Mouse (Mus musculus): ENCODE measurements around the gene Cckbr.
A peak's percentile ranks its signal among the peaks of the same experiment; 100 is the strongest.

Gene Cckbr

DNA sequence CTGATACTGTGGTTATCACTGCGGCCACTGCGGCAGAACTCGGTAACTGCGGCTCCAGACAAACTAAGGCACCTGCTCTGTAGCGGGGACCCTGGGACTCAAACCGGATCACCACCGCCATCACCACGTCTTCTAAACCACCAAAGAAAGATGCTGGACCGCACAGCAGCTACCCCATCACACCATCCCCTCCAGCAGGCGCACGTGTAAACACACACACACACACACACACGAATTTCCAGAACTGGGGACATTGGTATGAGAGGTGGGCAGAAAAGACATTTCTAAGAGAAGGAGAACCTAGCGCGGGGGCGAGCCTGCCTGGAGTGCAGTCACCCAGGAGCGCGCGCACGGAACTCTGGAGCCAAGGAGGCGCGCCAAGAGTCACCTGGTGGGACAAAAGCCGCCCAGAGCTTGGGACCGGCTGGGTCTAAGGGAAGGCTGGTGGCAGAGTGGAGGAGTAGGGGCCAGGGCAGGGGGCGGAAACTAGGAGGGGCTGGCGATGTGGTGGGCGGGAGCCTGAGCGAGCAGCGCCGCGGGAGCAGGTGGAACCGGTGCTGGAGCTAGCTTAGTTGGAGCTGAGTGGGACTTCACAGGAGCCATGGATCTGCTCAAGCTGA, at the start of gene Cckbr:
Gene Cckbr, plus strand, starts transcription at position 308 of the 620 bp plus-strand sequence.
- DNase-seq, result no peak

DNA sequence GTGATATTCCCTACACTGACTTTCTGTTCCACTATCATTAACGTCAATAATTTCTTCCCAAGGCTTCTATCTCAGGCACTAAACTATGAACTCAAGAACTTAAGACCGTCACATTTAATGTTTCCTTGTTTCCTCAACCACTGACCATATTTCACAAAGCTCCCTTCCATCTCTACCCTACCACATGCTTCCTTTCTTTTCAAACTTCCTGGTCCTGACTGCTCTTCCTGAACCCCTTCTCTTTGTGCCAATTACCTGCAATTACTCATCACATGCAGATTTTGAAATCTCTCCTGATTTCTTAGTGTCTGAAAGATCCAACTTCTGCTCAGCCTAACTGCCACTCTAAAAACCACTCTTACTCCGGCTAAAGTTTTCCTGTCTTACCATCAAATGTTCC, 45.2 kb upstream of the Cckbr start:
- DNase-seq, result no peak

DNA sequence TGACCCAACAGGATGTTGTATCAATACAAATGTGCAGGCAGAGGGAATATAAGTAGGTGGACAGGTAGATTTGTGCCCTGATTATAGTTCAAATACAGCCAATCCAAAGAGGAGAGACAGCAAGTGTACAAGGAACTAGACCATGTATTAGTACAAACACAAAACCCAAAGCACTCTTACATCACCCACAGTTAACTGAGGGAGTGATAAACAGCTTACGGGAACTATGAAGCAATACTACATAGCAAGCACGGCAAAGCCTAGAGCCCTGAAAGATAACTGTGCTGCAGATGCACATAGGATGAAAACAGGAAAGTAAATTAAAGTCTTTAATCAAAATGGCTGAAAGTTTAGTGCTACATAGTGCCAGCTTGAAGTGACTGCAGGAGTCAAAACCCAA, 37.8 kb upstream of the Cckbr start:
- no peak for DNase-seq

DNA sequence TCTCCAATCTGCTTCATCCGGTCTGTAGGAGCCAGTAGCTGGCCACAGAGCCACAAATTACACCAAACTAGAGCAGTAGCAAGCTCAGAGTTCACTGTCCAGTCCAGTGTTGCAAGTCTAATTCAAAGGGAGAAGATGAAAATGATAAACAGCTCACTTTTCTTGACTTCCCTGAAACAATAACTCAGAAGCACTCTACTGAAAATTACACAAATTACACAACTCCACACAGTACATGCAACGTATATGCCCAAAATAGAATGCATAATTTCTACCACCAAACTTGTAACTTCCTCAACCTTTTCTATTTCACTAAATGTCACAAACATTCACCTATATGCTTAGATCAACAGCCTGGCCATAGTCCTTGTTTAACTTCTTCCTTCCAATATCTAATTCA, 35.3 kb upstream of the Cckbr start:
- DNase-seq, result no peak

DNA sequence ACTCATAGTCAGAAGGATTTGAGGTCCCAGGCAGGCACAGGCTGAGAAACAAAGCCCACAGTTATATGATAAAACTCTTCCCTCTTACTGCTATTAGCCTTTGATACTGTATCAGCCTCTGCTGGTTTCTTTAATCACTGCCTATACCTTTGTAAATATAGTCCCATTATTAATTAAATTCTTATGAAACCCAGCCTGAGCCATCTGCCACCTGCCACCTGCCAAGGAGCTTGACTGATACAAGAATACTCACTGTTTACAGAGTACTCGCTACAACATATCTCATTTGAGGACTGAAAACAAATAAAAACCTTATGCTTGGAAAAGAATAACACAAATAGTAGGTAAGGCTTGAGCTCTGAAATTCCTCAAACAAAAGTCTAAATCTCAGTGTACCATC, 30.9 kb upstream of the Cckbr start:
- peak; percentile 61 for DNase-seq

DNA sequence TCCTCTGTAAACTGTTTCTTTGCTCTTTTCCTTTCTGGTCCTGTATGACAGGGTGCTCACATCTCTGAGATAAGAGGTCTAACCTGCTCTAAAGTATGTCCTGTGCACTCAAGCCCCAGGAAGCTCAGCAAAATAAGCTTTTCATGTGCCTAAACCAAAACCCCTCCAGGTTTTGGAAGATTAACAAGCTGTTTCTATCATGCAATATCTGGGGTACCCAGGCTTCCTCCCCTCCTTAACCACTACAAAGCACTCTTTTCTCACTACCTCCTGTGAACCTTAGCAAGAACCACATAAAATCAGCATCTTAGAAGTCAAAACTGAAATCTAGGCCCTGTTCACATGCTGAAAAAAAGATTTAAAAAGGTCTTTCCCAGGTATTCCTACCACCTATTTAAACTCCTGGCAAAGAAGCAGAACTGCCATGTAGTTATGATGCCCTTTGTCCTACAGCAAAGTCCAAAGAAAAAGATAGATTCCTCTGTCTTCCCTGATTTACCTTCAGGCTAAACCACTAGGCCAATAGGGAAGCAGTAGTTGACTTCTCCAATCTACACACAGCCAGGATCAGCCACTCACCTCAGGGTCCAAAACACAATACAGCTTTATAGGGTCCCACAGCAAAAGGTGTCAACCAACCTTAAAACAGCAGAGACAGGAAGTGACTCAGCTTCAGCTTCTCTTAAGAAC, 30.3 kb upstream of the Cckbr start:
- DNase-seq, result no peak

DNA sequence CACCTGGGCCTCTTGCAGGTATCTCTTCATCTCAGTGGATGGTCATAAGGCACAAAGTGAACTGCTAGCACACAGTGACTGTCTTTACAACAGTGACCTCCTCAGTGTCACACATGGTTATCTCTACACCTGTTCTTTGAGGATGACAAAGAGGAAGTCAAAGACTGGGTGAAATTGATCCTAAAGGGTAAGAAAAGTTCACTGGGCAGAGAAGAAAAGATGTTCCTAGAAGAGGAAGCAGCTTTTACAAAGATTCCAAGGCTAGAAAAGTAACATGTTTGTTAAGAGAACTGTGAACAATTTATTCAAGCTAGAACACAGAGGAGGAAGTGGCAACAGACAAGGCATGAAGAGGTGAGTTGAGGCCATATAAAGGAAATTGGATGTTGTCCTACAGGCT, 29.4 kb upstream of the Cckbr start:
- DNase-seq, result no peak

DNA sequence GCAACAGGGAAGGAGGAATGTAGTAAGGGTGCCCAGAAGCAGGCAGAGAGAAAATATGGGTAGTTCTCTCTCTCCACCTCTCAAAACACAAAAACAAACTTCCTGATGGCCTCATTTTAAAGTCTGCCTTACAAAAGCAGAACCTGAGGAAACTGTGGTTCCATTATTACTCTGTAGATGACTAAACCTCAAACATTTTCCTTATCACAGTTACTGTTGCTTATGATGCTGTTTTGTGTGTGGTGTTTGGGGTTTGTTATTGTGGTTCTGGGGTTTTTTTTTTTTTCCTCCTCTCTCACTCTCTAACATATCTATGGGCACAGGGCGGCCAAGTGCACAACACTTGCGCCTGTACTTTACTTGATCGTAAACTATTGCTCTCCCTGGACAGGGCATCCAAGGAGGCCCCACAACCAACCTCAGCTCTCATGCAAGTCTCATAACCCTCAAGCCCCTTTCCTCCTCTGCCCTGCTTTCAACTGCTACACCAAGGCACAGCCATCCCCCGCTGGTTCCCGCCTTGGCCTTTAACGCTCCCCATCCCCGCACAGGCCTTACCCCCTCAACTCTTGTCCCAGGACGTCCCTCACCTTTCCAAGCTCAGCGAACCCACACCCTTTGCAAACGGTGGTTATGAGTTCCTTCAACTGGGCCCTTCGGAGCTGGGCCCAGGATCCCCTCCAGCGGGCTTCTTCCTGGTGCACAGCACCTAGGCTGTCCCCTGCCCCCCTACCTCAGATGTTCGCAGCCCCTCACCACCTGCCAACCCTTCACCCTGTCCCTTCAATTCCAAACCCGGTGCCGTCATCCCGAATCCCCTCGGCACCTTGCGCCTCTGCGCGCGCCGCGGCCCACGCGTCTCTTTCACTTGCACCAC, 26.2 kb upstream of the Cckbr start:
- no peak for DNase-seq

DNA sequence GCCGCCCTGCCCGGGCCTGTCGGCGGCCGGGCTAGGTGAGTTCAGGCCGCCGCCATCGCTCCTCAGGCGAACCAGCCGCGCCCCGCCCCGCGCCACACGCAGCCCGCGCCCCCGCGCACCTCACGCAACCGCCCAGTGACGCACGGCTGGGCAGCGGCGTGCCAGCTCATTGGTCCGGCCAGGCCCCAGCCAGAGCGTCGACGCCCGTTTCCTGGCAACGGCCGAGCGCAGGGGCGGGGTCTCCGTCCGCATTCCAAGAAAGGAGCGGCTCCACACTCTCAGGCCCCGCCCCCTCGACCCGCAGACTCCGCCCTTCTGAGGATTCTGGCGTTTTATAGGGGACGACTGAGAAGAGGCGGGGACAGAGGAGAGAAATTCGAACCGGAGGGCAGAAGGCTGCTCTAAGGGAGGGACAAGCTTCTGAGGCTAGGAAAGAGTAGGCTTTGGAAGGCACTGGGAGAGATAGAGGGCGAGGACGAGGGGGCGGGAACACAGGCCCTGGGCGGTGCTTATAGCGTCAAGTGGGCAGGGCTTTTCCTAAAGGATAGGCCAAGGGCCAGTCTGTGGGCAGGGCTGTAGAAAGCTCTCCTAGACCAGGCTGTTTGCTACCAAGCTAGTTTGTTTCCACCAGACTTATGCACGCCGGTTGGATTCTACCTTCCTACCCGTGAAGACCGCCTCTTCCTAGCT, 25.5 kb upstream of the Cckbr start, which contains the start of gene Fam160a2:
Gene Fam160a2, minus strand, starts transcription at position 120 of the 690 bp plus-strand sequence.
- peak; percentile 100 for DNase-seq

DNA sequence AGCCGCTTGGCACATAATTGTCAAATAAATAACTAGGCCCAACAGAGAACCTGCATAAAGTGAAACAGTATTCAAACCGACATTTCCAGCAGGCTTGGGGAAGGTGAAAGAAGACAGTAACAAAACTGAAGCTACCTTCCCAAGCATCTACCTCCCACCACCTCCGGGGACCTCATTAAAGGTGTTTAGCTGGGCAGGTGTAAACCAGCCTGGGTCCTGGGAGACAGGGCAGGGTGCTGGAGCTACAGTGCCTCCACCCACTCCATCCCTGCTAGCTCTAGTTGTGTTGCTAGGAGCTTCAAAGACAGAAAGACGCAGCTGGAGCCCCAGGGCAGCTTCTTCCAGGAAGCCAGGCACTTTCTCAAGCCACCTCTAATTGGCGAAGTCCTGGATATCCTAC, 21.3 kb upstream of the Cckbr start, which contains the start of gene Cnga4:
Gene Cnga4, plus strand, starts transcription at position 301 of the 400 bp plus-strand sequence.
- DNase-seq, result no peak

DNA sequence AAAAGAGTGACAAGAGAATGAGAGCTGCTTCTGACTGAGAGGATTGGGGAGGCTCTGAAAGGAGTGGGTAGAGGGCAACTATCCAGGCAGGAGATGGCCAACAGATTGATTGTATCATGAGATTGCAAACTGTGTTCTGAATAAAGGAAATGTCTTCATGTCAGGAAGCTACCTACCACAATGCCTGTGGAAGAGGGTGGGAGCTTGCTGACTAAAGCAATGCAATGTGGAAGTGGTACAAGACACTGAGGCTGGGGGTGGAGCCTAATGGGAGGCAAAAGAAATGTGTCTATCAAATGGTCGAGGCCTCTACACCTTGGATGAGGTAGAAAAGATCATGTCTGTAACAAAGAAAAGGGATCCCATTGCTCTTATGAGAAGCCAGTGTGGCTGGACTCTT, 19.2 kb upstream of the Cckbr start:
- no peak for DNase-seq

DNA sequence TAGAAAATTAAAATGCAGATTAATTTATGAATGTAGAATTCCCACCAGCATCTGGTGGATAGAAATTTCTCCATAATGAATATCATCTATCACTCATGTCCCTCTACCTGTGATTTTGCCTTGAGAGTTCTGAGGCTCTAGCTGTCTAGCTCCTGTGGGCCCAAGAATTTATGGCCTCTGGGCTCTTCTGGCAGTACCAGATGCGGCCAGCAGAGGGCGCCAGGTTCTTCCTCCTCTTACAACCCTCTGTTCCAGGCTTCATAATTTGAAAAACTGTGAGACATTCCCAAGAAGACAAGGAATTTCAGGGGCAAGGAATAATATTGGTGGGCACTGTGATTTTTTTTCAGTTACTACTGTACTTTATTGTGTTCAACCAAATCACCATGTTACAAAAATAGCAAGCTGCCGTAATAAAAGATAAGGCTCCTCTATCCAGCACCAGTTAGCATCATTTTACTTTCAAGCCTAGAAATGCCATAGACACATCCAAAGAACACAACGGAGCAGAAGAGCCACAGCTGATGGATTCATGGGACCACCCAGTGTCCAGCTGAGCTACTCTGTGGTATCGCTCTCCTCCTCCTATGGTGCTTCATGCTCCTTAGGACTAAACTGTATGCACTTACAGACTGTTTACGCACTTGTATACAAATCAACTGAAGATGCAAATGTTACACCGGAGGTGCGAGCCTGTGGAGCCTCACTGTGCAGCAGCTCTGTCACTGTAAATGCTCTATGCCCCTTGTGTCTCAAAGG, 13.5 kb upstream of the Cckbr start:
- peak; percentile 59 for DNase-seq

DNA sequence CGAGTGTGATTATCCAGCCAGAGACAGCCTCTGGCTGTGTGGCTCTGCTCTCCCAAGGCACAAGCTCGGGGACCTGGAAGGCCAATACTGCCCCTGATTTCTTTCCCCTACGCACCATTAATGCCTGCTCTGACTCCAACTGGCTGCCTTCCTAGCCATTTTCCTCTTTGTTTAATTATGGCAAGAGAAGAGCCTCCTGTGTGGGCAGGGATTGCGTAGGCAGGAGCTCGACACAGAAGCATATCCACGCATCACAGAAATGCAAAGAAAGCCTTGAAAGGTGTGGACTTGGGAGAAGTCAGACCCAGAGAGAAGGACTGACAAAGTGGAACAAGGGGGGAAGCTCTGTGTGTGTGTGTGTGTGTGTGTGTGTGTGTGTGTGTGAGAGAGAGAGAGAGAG, 11.1 kb upstream of the Cckbr start:
- no peak for DNase-seq

DNA sequence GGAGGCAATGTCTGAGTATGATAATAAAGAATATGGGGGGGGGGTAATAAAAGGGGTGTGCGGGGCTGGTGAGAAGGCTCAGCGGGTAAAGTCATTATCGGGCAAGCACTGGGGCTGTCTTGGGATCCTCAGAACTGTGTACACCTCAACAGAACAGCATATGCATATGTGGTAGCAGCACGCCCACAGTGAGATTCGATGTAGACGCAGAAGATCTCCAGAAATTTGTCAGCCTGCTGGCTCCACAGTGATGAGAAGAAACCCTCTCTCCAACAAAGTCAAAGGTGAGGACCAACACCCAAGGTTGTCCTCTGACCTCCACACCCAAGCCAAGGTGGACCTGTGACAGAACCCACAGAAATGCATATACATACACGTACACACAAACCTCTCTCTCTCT, 9.0 kb upstream of the Cckbr start:
- no peak for DNase-seq

DNA sequence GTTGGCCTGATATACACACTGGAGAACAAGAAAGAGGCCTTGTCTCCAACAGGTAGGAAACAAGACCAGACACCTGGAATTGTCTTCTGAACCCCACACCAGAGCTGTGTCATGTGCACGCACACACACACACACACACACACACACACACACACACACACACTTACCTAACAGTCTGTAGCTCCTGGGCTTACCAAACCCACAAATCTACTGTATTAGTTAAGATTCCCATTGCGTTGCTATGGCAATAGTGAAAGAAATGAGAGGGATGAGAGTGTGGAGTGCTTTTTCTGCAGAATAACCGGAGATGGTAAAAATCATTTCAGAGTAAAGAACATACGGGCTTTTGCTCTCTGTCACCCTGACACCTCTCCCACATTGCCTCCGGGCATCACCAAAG, 7.4 kb upstream of the Cckbr start:
- DNase-seq, result no peak

DNA sequence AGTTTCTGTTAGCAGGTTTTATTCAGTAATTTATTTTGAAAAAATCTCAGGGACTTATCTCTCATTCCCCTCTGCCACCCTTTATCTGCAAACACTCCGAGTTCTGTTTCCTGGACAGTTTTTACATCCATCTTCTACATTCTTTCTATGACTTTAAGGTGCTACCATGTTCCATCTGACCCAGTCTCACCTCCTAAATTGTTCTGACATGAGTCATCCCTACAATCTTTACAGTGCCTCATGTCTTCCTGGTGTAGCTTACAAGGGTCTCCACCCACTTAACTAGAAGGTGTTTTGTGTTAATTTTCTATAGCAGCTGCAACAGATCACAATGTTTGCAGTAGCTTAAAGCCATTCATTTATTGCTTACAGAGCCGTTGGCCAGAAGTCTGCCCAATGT, 4.6 kb upstream of the Cckbr start:
- DNase-seq, result no peak

DNA sequence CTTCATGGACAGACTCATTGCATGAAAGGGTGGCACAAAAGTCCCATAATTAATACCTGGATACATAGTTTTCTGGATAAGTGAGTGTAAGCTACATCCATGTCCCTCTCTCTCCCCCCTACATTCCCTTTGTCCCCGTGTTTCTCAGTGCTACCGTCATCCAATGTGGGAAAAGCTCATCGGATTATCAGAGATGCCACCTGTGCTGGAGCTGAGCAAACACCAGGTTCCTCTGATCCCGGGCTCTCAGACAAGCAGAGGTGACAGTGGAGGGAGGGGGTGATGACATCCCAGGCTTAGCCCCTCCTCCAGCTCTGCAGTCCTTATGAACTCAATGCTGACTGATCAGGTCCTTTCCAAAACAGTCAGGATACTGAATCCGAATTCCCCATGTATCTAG, 1.2 kb upstream of the Cckbr start:
- DNase-seq, result no peak

DNA sequence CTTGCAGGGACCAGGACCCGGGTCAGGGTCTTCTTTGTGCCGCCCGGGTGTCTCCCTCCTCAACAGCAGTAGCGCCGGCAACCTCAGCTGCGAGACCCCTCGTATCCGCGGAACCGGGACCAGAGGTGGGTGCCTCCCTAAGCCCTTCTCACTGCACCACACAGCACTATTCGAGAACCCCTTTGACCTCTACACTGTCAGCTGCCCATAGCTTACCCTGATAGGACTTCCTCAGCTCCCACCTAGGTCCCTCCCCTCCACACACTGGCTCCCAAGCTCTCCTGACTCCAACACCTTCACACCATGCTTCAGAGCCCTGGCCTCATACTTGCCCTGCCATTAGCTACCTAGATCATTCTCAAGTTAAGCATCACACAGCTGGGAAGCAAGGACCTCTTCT, 520 bp downstream of the Cckbr start:
- no peak for DNase-seq

DNA sequence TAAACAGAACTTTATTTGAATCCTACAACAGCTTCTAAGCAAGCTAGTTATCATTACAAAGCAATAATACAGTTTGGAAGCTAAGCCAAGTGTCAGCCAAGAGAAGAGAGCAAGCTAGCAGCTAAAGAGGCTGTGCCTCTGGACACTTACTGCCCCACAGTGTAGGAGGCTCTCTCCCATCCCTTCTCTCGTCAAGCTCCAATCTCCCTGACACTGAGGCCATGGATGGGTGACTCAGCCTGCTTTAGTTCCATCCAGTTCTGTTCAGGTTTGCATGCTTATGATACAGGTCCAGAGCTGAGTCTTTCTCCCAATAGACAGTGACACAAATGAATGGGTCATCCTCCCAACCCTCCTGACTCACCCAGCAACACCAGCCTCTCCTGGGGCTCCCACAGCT, 6.5 kb downstream of the Cckbr start:
- DNase-seq, result no peak

DNA sequence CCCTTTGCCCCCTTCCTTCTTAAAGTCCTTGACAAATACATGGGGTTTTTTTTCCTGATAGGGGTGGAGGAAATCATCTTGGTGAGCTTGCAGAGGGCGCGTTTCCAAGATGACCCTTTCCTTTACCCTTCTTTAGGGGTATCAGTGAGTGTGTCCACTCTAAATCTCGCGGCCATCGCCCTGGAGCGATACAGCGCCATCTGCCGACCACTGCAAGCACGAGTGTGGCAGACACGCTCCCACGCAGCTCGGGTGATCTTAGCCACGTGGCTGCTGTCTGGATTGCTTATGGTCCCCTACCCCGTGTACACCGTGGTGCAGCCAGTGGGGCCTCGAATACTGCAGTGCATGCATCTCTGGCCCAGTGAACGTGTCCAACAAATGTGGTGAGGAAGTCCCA, 8.3 kb downstream of the Cckbr start:
- DNase-seq, result no peak

DNA sequence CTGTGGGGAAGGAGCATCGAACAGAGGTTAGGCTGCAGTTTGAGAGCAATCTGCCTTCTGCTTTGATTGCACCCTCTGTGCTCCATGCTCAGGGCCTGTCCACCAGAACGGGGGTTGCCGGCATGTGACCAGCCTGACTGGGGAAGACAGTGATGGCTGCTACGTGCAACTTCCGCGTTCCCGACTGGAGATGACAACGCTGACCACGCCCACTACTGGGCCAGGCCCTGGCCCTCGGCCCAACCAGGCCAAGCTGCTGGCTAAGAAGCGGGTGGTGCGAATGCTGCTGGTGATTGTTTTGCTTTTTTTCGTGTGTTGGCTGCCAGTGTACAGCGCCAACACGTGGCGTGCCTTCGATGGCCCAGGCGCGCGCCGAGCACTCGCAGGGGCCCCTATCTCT, 9.3 kb downstream of the Cckbr start:
- DNase-seq, result no peak

DNA sequence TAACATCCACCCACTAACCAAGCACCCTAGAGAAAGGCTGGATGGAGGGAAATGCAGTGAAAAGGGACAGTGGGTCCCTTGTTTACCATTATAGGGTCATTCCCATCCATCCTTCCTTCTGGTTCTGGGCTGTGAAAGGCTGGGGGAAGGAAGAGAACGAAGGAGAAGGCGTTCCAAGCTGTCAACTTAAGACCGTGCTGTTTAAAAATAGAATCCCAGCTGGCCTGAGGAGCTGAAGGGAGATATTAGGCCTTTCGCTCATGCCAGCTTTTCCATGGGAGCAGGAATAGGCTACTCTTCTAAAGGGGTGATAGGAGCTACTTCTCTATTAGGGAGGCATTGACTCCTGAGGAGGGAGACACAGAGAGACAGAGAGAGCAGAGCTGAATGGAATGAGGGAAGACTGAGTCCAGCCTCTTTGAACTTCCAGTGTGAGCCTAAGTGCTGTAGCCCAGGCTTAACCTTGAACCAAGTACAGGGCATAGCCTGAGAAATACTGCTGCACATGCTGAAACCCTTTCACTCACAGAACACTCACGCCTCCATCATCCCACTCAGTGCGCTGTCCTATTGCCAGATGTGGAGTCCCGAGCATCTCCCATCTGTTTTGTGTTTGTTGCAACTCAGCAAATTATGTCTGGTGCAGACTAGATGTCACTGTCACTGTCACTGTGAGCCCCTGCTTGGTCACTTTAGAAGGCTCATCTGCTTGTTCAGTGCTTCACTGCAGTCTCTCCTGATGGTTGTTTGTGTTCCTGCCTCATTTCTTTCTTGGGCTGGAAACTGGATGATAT, 12.6 kb downstream of the Cckbr start:
- DNase-seq, result no peak

Data from cerebellum, adult 9-11 months (tissue).